Mouse (Mus musculus): ENCODE measurements around the gene Retn. TPM values are rescaled to one million over a fixed set of nuclear protein-coding genes. Genes with fewer than 3 reads are reported as not detected.

Retn gene
- 0.26 and 0.32 TPM in 2 replicates for polyA plus RNA-seq (2014; fragmentation: Nextera tagmentation; extraction: Ambion mirVana)

GRCm38 (mm10) chr8:3655526-3655925, at the start of gene Retn:
Retn (plus strand) TSS chr8:3655770.
- WGBS, result 80% methylated on average over 3 of the region's 3 CpGs
- H3K4me2 ChIP-seq (ENCODE audit: low read length), result no peak within 1 kb of the TSS
- ATAC-seq (no peak), DNase-seq (ENCODE audit: low spot score) (no peak)
- H3K9ac ChIP-seq (ENCODE audit: low read length), result no peak within 1 kb of the TSS
- no peaks in the 10 kb centered on the region for H3K27me3 ChIP-seq (replicated peaks; ENCODE audit: control insufficient read depth, insufficient read depth, low read length)
- H3K27ac ChIP-seq (ENCODE audit: low read depth, low read length), result no peak within 1 kb of the TSS
- H3K4me3 ChIP-seq (ENCODE audit: low read depth, low read length), result no peak within 1 kb of the TSS
- peaks cover 2% of the 10 kb centered on the region; the same call in 1 of the 2 replicates for H3K4me1 ChIP-seq (ENCODE audit: control insufficient read depth, insufficient read depth, low read length)
- H3K9me3 ChIP-seq (replicated peaks; ENCODE audit: control insufficient read depth, low read length), result no peaks in the 10 kb centered on the region
- no peaks in the 10 kb centered on the region for H3K36me3 ChIP-seq (ENCODE audit: control insufficient read depth, insufficient read depth, low read length)

GRCm38 (mm10) chr8:3606593-3606992, 49.0 kb upstream of the Retn start:
- WGBS, result 89% methylated on average over 16 of the region's 16 CpGs
- Histone ChIP-seq H3K4me3 (ENCODE audit: low read depth, low read length) (no peak overlapping the region), H3K9ac (ENCODE audit: low read length) (no peak overlapping the region), H3K9me3 (replicated peaks; ENCODE audit: control insufficient read depth, low read length) (no peaks in the 10 kb centered on the region), H3K4me2 (ENCODE audit: low read length) (no peak overlapping the region), H3K4me1 (ENCODE audit: control insufficient read depth, insufficient read depth, low read length) (no peaks in the 10 kb centered on the region), H3K27me3 (replicated peaks; ENCODE audit: control insufficient read depth, insufficient read depth, low read length) (no peaks in the 10 kb centered on the region), H3K36me3 (ENCODE audit: control insufficient read depth, insufficient read depth, low read length) (peaks cover 92% of the 10 kb centered on the region), H3K27ac (ENCODE audit: low read depth, low read length) (no peak overlapping the region)
- DNase-seq (ENCODE audit: low spot score) (no peak), ATAC-seq (no peak)

GRCm38 (mm10) chr8:3607822-3608221, 47.7 kb upstream of the Retn start:
- no peak overlapping the region for H3K9ac ChIP-seq (ENCODE audit: low read length)
- peaks cover 92% of the 10 kb centered on the region for H3K36me3 ChIP-seq (ENCODE audit: control insufficient read depth, insufficient read depth, low read length)
- H3K4me3 ChIP-seq (ENCODE audit: low read depth, low read length), result no peak overlapping the region
- no peak for DNase-seq (ENCODE audit: low spot score)
- no peak overlapping the region for H3K4me2 ChIP-seq (ENCODE audit: low read length)
- ATAC-seq, result no peak
- H3K4me1 ChIP-seq (ENCODE audit: control insufficient read depth, insufficient read depth, low read length), result no peaks in the 10 kb centered on the region
- no peak overlapping the region for H3K27ac ChIP-seq (ENCODE audit: low read depth, low read length)
- H3K27me3 ChIP-seq (replicated peaks; ENCODE audit: control insufficient read depth, insufficient read depth, low read length), result no peaks in the 10 kb centered on the region
- WGBS, result 87% methylated on average over 7 of the region's 7 CpGs
- no peaks in the 10 kb centered on the region for H3K9me3 ChIP-seq (replicated peaks; ENCODE audit: control insufficient read depth, low read length)

GRCm38 (mm10) chr8:3609046-3609815, 46.3 kb upstream of the Retn start:
- Histone ChIP-seq H3K4me1 (ENCODE audit: control insufficient read depth, insufficient read depth, low read length) (no peaks in the 10 kb centered on the region), H3K4me3 (ENCODE audit: low read depth, low read length) (no peak overlapping the region), H3K27ac (ENCODE audit: low read depth, low read length) (no peak overlapping the region), H3K9me3 (replicated peaks; ENCODE audit: control insufficient read depth, low read length) (no peaks in the 10 kb centered on the region), H3K4me2 (ENCODE audit: low read length) (no peak overlapping the region), H3K9ac (ENCODE audit: low read length) (no peak overlapping the region), H3K36me3 (ENCODE audit: control insufficient read depth, insufficient read depth, low read length) (peaks cover 92% of the 10 kb centered on the region), H3K27me3 (replicated peaks; ENCODE audit: control insufficient read depth, insufficient read depth, low read length) (no peaks in the 10 kb centered on the region)
- WGBS, result 88% methylated on average over 12 of the region's 12 CpGs
- ATAC-seq (no peak), DNase-seq (ENCODE audit: low spot score) (no peak)

- Histone ChIP-seq H3K4me3 (ENCODE audit: low read depth, low read length) (no peak overlapping the region), H3K36me3 (ENCODE audit: control insufficient read depth, insufficient read depth, low read length) (peaks cover 92% of the 10 kb centered on the region), H3K27ac (ENCODE audit: low read depth, low read length) (no peak overlapping the region), H3K4me1 (ENCODE audit: control insufficient read depth, insufficient read depth, low read length) (no peaks in the 10 kb centered on the region), H3K4me2 (ENCODE audit: low read length) (no peak overlapping the region), H3K27me3 (replicated peaks; ENCODE audit: control insufficient read depth, insufficient read depth, low read length) (no peaks in the 10 kb centered on the region), H3K9me3 (replicated peaks; ENCODE audit: control insufficient read depth, low read length) (no peaks in the 10 kb centered on the region), H3K9ac (ENCODE audit: low read length) (no peak overlapping the region)
- DNase-seq (ENCODE audit: low spot score) (no peak), ATAC-seq (no peak)
- 85% methylated on average over 6 of the region's 6 CpGs for WGBS
Measured at GRCm38 (mm10) chr8:3609816-3610150, 45.8 kb upstream of the Retn start.

GRCm38 (mm10) chr8:3621199-3621970, 34.2 kb upstream of the Retn start, which contains the start of the genes Xab2 and Pet100:
Xab2 (minus strand) TSS chr8:3621316.
Pet100 (plus strand) TSS chr8:3621548.
- Histone ChIP-seq H3K4me2 (ENCODE audit: low read length) (peak within 1 kb of the TSS; percentile 73), H3K4me3 (ENCODE audit: low read depth, low read length) (peak within 1 kb of the TSS; percentile 79), H3K27ac (ENCODE audit: low read depth, low read length) (no peak within 1 kb of the TSS), H3K36me3 (ENCODE audit: control insufficient read depth, insufficient read depth, low read length) (peaks cover 23% of the 10 kb centered on the region), H3K9me3 (replicated peaks; ENCODE audit: control insufficient read depth, low read length) (no peaks in the 10 kb centered on the region), H3K27me3 (replicated peaks; ENCODE audit: control insufficient read depth, insufficient read depth, low read length) (no peaks in the 10 kb centered on the region), H3K4me1 (ENCODE audit: control insufficient read depth, insufficient read depth, low read length) (peaks cover 9% of the 10 kb centered on the region; the same call in 1 of the 2 replicates), H3K9ac (ENCODE audit: low read length) (peak within 1 kb of the TSS; percentile 76)
- DNase-seq (ENCODE audit: low spot score) (peak; percentile 100), ATAC-seq (peak; percentile 98)
- WGBS, result under 1% methylated on average over 37 of the region's 37 CpGs

- peak overlapping the region; percentile 76 for H3K9ac ChIP-seq (ENCODE audit: low read length)
- ATAC-seq, result no peak
- DNase-seq (ENCODE audit: low spot score), result no peak
- H3K9me3 ChIP-seq (replicated peaks; ENCODE audit: control insufficient read depth, low read length), result no peaks in the 10 kb centered on the region
- H3K27me3 ChIP-seq (replicated peaks; ENCODE audit: control insufficient read depth, insufficient read depth, low read length), result no peaks in the 10 kb centered on the region
- peak overlapping the region; percentile 71 for H3K4me2 ChIP-seq (ENCODE audit: low read length)
- H3K27ac ChIP-seq (ENCODE audit: low read depth, low read length), result no peak overlapping the region
- WGBS, result 67% methylated on average over 8 of the region's 8 CpGs
- H3K36me3 ChIP-seq (ENCODE audit: control insufficient read depth, insufficient read depth, low read length), result peaks cover 17% of the 10 kb centered on the region
- H3K4me1 ChIP-seq (ENCODE audit: control insufficient read depth, insufficient read depth, low read length), result peaks cover 9% of the 10 kb centered on the region; the same call in 1 of the 2 replicates
- peak overlapping the region; percentile 79; the same call in 1 of the 2 replicates for H3K4me3 ChIP-seq (ENCODE audit: low read depth, low read length)
Measured at GRCm38 (mm10) chr8:3622119-3622518, 33.5 kb upstream of the Retn start.

GRCm38 (mm10) chr8:3625445-3625844, 30.1 kb upstream of the Retn start, which contains the start of gene Pcp2:
Pcp2 (minus strand) TSS chr8:3625545.
- Histone ChIP-seq H3K4me3 (ENCODE audit: low read depth, low read length) (no peak within 1 kb of the TSS), H3K9ac (ENCODE audit: low read length) (no peak within 1 kb of the TSS), H3K36me3 (ENCODE audit: control insufficient read depth, insufficient read depth, low read length) (no peaks in the 10 kb centered on the region), H3K27ac (ENCODE audit: low read depth, low read length) (no peak within 1 kb of the TSS), H3K9me3 (replicated peaks; ENCODE audit: control insufficient read depth, low read length) (no peaks in the 10 kb centered on the region), H3K4me1 (ENCODE audit: control insufficient read depth, insufficient read depth, low read length) (peaks cover 5% of the 10 kb centered on the region; the same call in 1 of the 2 replicates), H3K27me3 (replicated peaks; ENCODE audit: control insufficient read depth, insufficient read depth, low read length) (no peaks in the 10 kb centered on the region), H3K4me2 (ENCODE audit: low read length) (no peak within 1 kb of the TSS)
- WGBS, result 67% methylated on average over 1 of the region's 1 CpGs
- DNase-seq (ENCODE audit: low spot score) (no peak), ATAC-seq (no peak)
